Mouse (Mus musculus) skeletal muscle tissue, adult 2 months (tissue): Measurements from ENCODE around the gene Zfp729b.
A peak's percentile ranks its signal among the peaks of the same experiment; 100 is the strongest.

ENCODE experiments used
- DNase-seq: peaks from one replicate; pipeline ENCODE4 v3.0.0-alpha.2; 2012; ENCODE audit warnings: low read depth, low spot score

Gene Zfp729b

GRCm38 (mm10) chr13:67609066-67609876 lies at the start of gene Zfp729b:
Gene Zfp729b (minus strand): TSS chr13:67609707.
- DNase-seq: peak; percentile 84

GRCm38 (mm10) chr13:67652496-67652895 lies 43.0 kb upstream of the Zfp729b start:
- no peak for DNase-seq

GRCm38 (mm10) chr13:67637294-67638007 lies 27.9 kb upstream of the Zfp729b start, which contains the start of the genes Gm49345 and Zfp729a:
Gene Gm49345 (minus strand): TSS chr13:67637769.
Gene Zfp729a (minus strand): TSS chr13:67637791.
- DNase-seq: peak; percentile 90

GRCm38 (mm10) chr13:67610108-67610507 lies 601 bp upstream of the Zfp729b start:
- DNase-seq: no peak

DNA sequence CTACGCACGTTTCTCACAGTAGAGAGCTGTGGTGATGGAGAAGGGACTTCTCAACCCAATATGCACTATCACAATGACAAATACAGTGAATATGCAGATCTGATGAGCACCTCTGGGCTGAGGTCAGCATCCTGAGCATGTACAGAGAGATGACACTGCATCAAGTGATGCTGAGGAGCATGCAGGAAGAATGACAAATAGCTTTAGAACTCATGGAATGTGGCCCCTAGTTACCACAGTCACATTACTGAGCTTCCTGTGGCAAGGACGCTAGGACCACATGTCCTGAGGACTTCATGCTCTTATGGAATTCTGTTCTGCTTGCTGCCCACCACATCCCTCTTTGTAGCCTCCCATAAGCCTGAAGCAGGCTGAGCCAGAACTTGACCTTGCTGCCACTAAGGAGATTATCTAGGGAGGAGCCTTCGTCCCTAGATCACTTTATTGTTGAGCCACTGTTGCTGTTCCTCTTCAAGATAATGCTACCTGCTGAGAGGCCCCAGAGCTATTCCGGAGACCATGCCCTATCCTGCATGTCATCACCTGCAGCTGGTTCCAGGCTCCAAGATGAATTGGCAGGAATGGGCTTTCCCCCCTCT lies 36.8 kb downstream of the Zfp729b start:
- no peak for DNase-seq

GRCm38 (mm10) chr13:67553730-67554129 lies 55.8 kb downstream of the Zfp729b start, which contains the start of gene Zfp748:
Gene Zfp748 (minus strand): TSS chr13:67553830.
- DNase-seq: no peak

DNA sequence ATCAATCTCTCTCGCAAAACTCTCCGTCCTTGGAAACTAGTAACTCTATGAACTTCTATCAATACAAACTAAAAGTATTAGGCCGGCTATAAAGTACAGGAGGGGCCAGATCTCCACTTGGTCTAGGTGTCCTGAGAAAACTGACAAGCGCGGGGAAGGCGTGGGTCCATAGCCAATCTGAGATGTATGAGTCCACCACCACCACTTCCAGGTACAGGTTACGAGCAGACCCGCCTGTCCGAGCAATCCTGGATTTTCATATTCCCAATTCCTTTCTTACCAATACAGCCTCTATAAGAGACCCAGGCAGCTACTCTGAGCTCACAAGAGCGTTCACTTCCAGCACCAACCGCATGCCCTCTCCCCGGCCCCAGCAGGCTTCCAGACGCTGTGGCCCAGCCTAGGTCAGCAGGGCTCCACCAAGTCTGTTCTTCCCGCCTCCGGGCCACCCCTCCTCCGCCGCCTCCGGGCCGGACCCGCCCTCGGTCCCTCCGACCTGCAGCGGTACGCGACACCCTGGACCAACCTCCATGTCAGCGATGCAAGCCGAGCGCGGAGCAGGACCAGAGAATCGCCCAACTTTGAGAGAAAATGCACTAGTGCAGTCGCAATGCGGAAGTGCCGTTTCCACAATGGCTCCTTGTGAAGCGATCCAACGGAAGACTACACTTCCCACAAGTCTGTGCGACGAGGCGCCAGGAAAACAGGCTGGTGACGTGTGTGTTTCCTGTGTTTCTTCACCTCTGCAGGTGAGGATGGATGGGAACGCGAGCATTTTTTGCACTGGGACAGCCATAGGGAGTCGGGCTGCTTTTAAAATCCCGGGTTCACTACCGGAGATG lies 56.8 kb downstream of the Zfp729b start:
- peak; percentile 68 for DNase-seq

DNA sequence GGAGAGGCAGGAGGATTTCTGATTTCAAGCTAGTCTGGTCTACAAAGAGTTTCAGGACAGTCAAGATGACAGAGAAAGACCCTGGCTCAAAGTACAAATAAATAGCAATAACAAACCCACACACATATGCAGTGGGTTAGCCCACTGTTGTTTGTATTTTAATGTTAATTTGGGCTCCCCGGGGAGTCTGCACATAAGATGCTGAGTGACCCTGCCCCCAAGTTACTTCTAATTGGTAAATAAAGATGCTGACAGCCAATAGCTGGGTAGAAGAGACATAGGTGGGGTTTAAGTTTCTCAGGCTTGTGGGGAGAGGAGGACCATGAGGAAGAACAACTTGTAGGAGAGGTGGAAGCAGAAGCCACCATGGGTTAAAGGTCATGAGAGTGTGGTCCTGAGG lies 63.6 kb downstream of the Zfp729b start:
- no peak for DNase-seq
